Mouse (Mus musculus) frontal cortex, postnatal 14 days (tissue): ENCODE results near the gene Mdk.

Experiments used
- DNase-seq, 2 experiments: peaks; one replicate each; pipeline ENCODE4 v3.0.0; 2022; ENCODE audit warnings: low spot score in 2 of 2

Gene Mdk

DNA sequence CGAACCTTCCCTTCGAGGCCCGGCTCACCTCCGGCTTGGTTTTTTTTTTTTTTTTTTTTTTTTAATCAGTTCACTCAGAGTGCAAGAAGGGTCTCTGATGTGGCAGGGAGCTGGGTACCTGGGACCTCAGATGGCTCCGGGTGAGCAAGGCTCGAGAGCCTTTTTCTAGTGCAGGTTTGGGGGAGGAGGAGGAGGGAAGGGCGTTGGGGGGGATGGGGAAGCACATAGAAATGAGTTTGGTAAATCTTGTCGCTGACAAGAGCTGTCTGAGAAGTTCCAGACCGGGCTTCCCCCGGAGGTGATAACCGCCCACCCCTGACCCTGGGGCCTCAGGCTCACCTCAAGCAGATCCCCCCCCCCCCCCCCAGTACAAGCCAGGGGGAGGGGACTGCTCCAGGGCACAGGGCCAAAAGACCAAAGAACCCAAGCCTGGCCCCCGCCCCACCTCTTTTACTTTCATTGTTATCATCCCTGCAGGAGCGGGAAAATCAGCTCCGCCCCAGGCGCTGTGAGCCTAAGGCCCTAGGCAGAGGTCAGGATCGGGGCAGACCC, at the start of gene Mdk:
Gene Mdk (minus strand): TSS at position 138 of the 552 bp plus-strand sequence.
- DNase-seq: no peak

DNA sequence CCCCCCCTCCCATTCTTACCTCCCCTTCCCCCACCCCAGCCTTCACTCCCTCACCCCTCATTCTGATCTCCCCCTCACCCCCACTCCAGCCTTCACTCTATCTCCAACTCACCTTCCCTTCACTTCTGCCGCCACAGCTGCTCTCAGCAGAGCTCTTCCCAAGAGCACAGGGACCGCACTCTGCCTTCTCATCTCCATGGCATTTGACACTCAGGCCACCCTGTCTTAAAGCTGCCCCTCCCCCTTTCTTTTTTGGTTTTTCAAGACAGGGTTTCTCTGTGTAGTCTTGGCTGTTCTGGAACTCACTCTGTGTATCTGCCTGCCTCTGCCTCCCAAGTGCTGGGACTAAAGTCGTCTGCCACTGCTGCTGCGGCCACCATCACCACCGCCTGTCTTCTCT, 48.7 kb upstream of the Mdk start:
- DNase-seq: no peak

DNA sequence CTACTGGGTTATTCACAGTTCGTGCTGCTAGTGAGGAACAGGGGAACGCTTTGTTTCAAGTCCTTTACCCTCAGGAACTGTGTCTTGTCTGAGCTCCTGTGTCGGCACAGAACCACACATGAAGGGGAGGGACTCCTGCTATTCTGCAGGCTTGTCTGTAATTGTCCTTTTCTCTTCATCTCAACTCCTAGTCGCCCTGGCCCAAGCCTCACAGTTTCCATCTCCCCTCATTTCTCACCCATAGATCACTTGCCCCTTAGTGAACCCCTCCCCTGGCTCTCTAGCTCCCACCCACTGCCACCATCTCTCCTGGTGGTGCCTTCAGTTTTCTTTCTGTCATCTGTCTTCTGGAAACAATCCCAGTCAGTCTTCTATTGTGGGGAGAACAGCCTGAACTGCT, 48.1 kb upstream of the Mdk start:
- DNase-seq: no peak

DNA sequence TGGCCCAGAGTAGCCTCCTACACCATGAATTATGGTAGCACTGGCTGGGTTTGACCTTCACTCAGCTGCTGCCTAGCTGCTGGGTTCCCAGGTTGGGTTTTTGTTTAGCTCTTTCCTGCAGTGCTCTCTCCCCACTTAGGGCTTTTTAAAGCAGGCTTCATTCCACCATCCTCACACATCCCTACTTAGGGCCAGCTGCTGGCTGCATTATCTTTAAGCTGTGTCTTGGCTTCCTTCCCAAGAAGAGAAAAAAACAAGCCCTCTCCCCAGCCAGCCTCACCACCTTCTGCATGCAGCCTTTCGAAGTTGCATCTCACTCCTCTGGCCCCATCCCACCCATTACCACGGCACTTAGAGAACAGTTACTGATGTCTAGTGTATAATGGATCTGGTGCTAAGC, 46.5 kb upstream of the Mdk start:
- DNase-seq: no peak

DNA sequence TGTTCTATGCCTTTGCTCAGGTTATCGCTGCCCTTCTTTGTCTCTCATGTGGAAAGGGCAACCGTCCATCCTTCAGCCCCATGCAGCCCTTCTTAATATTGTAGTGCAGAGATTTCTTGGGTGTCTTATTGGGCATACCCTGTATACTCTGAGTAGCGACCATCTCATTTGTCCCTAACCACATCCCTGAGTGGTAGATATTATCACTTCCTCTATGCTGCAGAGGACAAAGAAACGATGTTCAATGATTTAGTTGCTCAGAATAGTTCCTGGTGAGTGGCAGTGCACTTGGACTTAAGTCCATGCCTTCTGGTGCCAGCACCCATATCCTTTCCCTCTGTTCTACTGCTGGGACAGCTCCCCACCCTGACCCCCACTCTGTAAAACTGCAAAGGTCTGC, 45.9 kb upstream of the Mdk start:
- DNase-seq: no peak

DNA sequence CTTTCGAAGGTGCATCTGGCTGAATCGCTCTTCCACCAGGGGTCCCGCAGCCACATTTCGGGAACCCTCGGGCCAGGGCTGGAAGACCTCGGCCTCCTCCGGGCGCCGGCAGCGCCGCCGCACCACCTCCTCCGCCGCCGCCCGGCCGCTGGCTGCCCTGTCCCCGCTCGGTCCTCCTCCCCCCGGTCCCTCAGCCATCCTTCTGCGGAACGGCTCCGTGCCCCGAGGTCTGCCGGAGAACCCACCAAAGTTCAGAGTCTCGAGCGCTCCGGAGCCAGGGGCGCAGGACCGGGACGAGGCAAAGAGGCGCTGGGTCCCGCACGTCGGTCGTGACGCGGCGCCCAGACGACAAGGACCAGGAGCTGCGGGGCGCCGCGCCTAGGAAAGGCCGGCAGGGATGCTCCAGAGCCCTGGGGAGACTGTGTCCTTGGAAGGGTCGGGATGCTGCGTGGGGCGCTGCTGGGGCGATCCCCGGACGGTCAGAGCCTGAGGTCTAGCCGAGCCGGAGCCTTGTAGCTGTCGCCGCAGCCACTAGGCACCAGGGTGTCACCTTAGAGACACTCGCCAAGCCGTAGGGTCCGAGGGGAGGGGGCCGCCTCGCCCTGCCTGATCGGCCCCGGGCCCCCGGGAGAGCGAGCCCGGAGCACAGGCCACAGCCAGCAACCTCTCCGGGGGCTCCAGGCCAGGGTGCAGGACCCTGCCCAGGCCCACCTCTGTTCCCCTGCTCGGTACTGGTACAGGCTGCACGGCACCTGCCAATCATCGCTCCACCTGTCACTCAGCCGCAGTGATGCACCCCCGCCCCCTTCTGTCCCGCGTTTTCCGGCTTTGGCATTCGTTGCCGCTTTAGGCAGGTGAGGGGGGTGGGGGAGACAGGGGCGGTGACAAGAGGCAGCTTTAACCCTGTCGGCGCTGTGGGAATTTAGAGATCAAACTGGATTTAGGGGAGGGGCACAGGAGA, 43.8 kb upstream of the Mdk start, which contains the start of gene Dgkz:
Gene Dgkz (minus strand): TSS at position 284 of the 961 bp plus-strand sequence.
- DNase-seq: no peak

DNA sequence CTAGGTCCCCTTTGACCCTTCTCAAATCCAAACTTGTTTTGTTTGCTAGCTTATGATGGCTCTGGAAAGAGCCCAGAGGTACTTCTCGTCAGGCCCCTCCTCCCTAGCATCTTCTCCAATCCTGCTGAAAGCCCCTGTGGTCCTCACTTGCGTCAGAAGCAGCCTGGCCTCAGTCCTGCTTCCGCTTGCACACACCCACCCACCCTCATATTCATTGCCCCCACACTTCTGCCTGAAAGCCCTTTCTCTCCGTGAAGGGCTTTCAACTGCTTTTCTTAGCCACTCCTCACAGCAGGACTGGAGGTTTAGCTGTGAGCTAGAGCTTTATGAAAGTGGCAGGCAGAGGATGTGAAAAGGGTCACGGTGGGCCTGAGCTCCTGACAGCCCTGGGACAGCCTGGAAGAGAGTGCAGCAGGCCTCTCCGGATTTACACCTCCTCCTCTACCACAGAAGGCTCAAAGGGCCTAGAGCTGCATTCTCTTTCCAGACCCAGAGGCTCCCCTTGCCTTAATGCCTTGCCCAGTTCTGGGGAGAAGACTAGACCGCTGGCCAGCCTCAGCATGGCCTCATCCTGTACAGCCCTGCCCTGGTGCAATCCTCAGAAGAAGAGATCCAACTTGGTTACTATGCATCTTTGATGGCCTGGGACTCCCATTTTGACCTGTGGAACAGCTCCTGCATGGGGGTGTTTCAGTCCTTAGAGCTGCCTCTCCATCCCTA, 41.5 kb upstream of the Mdk start:
- no peak for DNase-seq

DNA sequence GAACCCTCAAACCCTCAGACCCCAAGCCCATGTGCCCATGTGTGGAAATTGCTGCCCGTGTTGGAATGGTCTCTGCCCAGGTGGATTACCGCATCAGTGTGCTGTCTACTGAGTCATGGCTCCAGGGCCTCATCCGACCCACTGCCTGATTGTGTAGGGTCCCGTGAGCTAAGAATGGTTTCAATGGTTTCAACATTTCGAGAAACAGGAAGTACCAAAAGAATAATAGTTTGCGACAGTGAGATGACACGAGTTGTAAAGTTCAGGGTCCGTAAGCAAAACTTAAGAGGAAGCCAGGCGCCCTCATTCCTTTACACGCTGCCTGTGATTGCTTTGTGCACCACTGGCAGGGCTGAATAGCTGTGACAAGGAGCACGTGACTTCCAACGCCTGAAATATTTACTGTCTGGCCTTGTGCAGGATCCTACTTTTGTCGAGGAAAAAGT, 40.0 kb upstream of the Mdk start:
- DNase-seq: no peak

DNA sequence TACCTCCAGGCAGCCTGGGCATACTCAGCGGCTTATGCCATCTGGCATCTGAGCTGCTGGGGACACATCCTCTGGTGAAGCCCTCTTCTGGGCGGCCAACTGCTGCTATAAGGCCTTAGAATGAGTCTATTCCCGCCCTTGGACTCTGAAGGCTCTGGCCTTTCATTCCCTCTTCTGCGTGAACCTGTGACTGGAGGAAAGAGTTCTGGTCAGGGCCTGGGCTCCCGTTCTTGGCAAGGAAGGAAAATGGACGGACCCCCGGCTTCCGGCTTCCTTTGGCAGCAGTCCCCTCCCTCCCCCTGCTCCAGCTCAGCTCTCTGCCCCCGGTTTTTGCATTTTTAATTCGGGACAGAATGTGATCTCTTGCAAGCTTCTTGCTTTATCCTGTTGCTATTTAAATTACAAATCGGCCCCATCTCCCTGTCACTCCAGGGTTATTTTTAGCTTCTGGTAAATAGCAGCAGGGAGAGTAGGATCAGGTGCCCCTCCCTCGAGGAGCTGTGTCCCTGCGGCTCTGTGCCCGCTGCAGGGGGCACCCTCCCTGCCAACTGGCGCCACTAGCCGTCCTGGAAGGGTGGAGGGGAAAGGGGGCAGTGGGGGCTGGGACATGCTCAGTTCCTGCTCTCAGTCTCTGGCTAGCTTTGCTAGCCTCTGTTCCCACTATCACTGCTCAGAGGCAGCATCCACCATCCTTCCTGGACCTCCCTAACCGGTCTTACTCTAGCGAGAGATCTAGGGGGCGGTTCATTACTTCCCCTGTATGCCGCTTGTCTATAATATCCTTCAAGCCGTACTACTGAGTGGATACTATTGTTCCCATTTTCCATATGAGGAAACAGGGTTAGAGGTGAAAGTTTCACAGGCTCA, 39.4 kb upstream of the Mdk start:
- DNase-seq: peak in 1 of 2 experiments; percentile 57

DNA sequence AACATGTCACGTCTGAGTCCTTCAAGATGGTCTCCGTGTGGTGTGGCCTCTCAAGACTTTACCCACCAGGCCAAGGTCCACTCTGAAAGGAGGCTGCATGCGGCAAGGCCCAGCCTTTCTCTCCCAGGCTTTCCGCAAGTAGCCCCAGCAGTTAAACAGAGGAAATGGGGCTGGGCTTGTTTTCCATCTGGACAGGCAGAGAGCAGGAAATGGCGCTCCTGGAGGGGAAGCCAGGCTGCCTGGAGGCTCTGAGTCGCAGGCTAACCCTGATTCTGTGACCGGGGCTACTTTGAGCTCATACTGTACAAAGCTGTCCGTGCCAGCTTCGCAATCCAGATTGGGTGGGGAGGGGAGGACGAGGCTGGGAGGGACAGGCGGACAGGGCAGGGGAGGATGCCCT, 35.9 kb upstream of the Mdk start:
- DNase-seq: no peak

DNA sequence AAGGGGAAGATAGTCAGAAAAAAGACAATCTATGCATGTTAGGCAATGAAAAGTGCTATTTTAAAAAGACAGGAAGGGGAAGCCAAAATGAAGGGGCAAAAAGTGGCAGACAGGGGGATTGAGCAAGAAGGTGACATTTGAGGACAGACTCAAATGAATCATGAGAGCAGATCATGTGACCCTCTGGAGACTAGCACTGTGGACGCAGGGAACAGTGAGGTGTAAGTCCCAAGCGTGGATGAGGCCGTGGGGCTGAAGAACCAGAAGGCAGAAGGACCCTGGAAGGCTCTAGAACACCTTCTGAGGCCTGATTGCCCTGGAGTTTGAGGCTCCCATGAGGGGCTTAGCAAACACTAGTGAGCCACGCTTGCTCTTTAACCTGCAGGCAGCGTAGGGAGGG, 34.3 kb upstream of the Mdk start:
- DNase-seq: no peak

DNA sequence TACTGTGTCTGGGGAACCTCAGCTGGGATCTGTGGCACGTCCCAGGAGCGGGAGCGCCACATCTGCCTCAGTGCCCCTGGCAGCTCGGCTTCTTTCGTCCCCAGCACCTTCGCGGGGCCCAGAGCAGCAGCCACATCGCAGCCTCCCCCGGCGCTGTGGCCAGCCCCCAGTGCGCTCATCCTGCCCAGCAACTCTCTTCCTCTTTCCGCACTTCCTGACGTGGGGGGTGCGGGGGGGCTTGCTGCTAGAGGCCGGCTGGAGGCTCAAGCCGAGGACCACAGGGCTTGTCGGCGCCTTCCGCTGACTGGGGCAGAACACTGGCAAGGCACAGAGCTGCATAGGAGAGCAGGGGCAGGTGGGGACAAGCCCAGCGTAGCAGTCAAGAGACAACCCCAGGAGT, 33.3 kb upstream of the Mdk start:
- DNase-seq: no peak

DNA sequence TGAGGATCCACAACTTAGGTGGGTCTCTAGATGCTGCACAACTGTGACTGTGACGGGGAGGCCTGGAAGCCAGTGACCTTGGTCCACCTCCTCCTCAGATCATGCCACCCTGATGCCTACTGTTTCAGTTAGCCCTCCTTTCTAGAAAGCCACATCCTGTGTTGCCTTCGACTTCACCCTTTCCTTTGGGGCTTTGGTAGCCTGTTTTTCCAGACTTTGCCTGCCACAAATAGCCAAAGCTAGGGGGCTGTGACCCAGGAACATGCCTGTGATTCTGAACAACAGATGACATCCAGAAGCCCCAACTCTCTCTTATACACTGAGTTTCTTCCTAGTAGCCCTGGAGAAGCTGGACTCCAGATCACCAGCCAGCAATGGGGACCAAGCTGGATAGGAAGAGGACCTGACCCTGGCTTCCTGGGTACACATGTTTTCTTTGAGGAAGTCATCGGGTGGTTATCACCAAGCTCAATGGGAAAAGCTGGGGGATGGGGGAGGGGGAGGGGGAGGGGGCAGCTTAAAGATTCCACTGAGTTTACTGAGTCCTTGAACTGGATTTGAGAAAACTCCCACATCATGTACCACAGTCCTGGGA, 32.6 kb upstream of the Mdk start:
- DNase-seq: no peak

DNA sequence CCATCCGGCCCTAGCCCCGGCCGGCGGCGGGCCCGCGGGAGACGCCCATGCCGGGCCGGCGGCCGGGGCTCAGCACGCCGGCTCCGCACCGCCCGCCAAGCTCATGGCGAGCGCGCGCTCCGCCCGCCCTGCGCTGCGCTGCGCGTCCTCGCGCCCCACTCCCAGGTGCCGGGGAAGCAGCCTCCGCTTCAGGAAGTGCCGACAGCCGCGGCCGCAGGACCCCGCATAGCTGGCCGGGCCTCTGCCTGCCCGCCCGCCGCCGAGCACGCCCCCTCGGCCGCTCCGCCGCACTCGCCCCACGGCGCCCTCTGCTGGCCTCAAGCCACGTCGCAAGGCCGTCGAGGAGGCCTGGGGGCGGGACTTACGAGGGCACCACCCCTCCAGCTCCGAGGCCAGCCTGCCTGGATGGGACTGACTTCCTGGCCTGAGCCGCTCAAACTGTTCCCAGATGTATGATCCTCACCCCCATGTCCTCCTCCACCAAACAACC, 31.4 kb upstream of the Mdk start:
- DNase-seq: peak; percentile 87 to 89

DNA sequence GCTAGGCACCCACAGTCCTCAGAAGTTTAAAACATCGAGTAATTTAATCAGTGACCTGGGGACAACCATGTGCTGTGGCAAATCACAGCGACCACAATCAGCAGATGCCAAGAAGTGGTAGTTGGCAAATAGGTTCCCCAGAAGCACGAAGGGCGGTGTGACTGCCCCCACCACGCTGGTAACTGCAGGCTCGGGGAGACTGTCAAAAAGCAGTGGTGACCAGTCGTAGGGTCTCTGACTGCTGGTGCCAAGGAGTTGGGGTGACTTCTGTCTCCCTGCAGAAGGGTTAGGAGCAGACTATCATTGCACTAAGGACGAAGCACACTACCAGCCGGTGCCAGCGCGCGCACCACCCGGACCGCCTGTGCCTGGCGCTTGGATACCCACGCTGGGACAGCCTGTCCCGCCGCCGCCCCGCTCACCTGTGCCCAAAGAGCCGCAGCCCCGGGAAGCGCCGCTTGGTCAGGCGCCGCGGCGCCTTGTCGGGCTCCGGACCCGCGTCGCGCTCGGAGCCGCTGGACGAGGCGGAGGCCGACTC, 30.8 kb upstream of the Mdk start:
- no peak for DNase-seq

DNA sequence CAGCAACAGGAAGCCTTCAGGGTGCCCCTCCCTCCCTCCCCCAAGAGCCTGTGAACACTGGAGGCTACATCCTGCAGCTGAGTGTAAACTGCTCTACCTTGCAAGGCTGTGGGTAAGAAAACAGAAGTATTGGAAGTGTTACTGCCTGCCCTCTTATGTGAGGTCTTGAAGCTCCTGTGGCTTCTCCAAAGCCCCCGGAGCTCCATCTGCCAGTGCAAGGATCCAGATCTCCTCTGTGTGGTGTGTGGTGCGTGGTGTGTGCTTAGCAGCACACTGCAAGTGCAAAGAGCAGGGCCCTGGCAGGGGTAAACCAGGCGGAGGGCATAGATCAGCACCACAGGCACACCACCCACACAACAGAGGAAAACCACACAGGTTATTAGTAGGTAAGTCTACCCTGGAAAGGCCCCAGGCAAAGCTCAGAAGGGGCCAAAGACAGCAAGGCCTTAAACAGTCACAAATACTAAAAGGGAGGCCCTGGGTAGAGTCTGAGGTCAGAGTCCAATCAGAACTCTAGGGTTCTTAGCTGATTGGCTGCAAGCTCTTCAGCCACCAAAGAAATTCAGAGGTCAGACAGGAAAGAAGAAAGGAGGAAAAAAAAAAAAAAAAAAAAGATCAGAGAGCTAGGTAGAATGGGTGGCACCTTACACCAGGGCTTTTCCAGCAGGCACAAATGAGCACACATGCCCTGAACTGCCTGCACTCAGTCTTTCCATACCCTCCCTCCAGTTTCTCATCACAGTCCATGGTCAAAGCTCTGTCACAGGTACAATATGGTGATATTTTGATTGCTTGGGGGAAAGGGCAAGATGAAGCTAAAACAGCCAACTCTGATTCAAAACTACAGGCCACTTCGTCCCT, 30.0 kb upstream of the Mdk start:
- DNase-seq: no peak

DNA sequence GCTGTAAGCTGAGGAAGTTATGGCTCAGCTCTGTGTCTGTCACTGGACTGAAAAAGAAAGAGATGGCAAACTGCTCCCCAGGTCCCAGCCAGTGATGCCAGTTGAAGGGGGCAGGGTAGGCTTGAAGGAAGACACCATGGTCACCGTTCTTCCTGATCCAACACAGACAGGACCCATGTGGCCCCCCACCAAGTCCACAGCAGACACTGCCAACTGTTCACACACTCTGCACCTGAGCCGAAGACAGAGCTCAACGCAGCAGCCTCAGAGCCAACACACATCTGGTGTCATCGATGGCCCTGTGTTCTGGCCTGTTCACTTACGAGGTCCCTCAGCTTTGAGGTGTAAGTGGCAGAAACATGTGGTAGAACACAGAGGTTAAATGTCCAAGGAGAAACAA, 28.4 kb upstream of the Mdk start:
- no peak for DNase-seq

DNA sequence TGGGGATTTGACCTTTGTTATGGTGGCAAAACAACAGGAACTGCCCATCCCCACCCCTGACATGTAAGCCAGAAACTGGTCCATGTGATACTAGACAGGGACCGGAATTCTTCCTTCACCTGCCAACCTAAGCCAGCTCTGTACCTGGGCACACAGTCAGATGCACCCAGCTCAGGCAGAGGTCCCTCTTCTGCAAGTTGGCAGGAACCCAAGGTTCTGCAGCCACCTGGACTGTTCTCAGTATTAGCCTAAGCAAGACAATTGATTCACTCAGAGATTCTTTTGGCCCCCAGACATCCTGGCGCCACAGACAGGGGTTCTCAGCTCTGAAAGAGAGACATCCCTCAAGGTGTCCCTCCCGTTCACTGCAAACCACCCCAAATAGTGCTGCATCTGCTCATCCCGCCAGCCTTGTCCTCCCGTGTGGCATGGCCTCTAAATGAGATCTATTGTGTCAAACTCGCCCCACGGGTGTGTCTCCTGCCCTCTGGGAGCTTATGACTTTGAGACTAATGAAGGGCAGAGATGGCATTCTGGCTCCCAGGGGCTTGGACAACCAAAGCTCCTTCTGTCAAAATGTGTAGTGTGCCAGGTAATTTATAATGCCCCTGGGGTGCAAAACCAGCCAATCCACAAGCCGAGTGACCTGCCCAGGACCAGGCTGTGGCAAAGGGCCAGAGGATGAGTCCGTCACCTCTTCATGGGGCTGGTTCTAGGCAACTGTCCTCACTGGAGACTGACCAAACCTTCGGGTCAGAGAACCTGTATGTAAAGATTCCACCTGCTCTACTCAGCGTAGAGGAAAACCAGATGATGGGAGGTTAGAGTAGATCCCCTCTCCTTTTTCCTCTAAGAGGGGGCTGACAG, 27.7 kb upstream of the Mdk start:
- DNase-seq: no peak
